Mouse (Mus musculus): ENCODE measurements around the gene Gadd45b. TPM values are rescaled to one million over a fixed set of nuclear protein-coding genes. Genes with fewer than 3 reads are reported as not detected.

Gadd45b gene
- polyA plus RNA-seq, 1 experiment from 2014 or later, result 5.8 TPM

Other genes with a start within 250 kb of the Gadd45b start
- 56.9 and 59.4 TPM in 2 replicates for gene Mob3a, start 228.1 kb upstream of the Gadd45b start, polyA plus RNA-seq (2015; fragmentation: Nextera tagmentation; extraction: Ambion mirVana)
- gene Izumo4, start 227.9 kb upstream of the Gadd45b start, polyA plus RNA-seq (2015; fragmentation: Nextera tagmentation; extraction: Ambion mirVana), result 32.5 and 44.1 TPM in 2 replicates
- 101 and 102 TPM in 2 replicates for gene Ap3d1, start 187.8 kb upstream of the Gadd45b start, polyA plus RNA-seq (2015; fragmentation: Nextera tagmentation; extraction: Ambion mirVana)
- gene Dot1l, start 174.9 kb upstream of the Gadd45b start, polyA plus RNA-seq (2015; fragmentation: Nextera tagmentation; extraction: Ambion mirVana), result 17.4 and 22.5 TPM in 2 replicates
- gene Sf3a2, start 131.9 kb upstream of the Gadd45b start, polyA plus RNA-seq (2015; fragmentation: Nextera tagmentation; extraction: Ambion mirVana), result 62.6 and 65.1 TPM in 2 replicates
- 129 and 143 TPM in 2 replicates for gene Plekhj1, start 131.4 kb upstream of the Gadd45b start, polyA plus RNA-seq (2015; fragmentation: Nextera tagmentation; extraction: Ambion mirVana)
- gene Amh, start 124.8 kb upstream of the Gadd45b start, polyA plus RNA-seq (2015; fragmentation: Nextera tagmentation; extraction: Ambion mirVana), result 0.15 TPM in 1 of 2 replicates, not detected in the other
- not detected in 2 replicates for gene Jsrp1, start 116.6 kb upstream of the Gadd45b start, polyA plus RNA-seq (2015; fragmentation: Nextera tagmentation; extraction: Ambion mirVana)
- 1,342 and 1,351 TPM in 2 replicates for gene Oaz1, start 103.4 kb upstream of the Gadd45b start, polyA plus RNA-seq (2015; fragmentation: Nextera tagmentation; extraction: Ambion mirVana)
- 6.0 and 9.3 TPM in 2 replicates for gene Lingo3, start 86.0 kb upstream of the Gadd45b start, polyA plus RNA-seq (2015; fragmentation: Nextera tagmentation; extraction: Ambion mirVana)
- gene Lsm7, start 74.9 kb upstream of the Gadd45b start, polyA plus RNA-seq (2015; fragmentation: Nextera tagmentation; extraction: Ambion mirVana), result 223 and 228 TPM in 2 replicates
- gene Sppl2b, start 74.8 kb upstream of the Gadd45b start, polyA plus RNA-seq (2015; fragmentation: Nextera tagmentation; extraction: Ambion mirVana), result 64.9 and 78.6 TPM in 2 replicates
- gene Tmprss9, start 58.2 kb upstream of the Gadd45b start, polyA plus RNA-seq (2015; fragmentation: Nextera tagmentation; extraction: Ambion mirVana), result 0.24 and 0.25 TPM in 2 replicates
- gene Timm13, start 29.1 kb upstream of the Gadd45b start, polyA plus RNA-seq (2015; fragmentation: Nextera tagmentation; extraction: Ambion mirVana), result 298 and 299 TPM in 2 replicates
- gene Lmnb2, start 11.8 kb upstream of the Gadd45b start, polyA plus RNA-seq (2015; fragmentation: Nextera tagmentation; extraction: Ambion mirVana), result 53.2 and 59.8 TPM in 2 replicates
- 41.0 and 47.4 TPM in 2 replicates for gene Gng7, start 84.9 kb downstream of the Gadd45b start, polyA plus RNA-seq (2015; fragmentation: Nextera tagmentation; extraction: Ambion mirVana)
- 37.6 and 45.4 TPM in 2 replicates for gene Diras1, start 95.6 kb downstream of the Gadd45b start, polyA plus RNA-seq (2015; fragmentation: Nextera tagmentation; extraction: Ambion mirVana)
- gene Slc39a3, start 107.4 kb downstream of the Gadd45b start, polyA plus RNA-seq (2015; fragmentation: Nextera tagmentation; extraction: Ambion mirVana), result 48.1 and 54.0 TPM in 2 replicates
- 325 and 344 TPM in 2 replicates for gene Sgta, start 130.1 kb downstream of the Gadd45b start, polyA plus RNA-seq (2015; fragmentation: Nextera tagmentation; extraction: Ambion mirVana)
- gene Thop1, start 140.0 kb downstream of the Gadd45b start, polyA plus RNA-seq (2015; fragmentation: Nextera tagmentation; extraction: Ambion mirVana), result 69.4 and 70.4 TPM in 2 replicates
- gene Creb3l3, start 168.8 kb downstream of the Gadd45b start, polyA plus RNA-seq (2015; fragmentation: Nextera tagmentation; extraction: Ambion mirVana), result 0.17 and 0.66 TPM in 2 replicates
- gene Map2k2, start 175.8 kb downstream of the Gadd45b start, polyA plus RNA-seq (2015; fragmentation: Nextera tagmentation; extraction: Ambion mirVana), result 210 and 213 TPM in 2 replicates
- 11.6 and 11.8 TPM in 2 replicates for gene Zbtb7a, start 205.1 kb downstream of the Gadd45b start, polyA plus RNA-seq (2015; fragmentation: Nextera tagmentation; extraction: Ambion mirVana)
- gene Pias4, start 237.8 kb downstream of the Gadd45b start, polyA plus RNA-seq (2015; fragmentation: Nextera tagmentation; extraction: Ambion mirVana), result 48.5 and 62.7 TPM in 2 replicates
- gene Eef2, start 246.6 kb downstream of the Gadd45b start, polyA plus RNA-seq (2015; fragmentation: Nextera tagmentation; extraction: Ambion mirVana), result 652 and 674 TPM in 2 replicates

Measured in forebrain, embryonic 16.5 days (tissue).